Mouse (Mus musculus) forebrain, embryonic 14.5 days (tissue): Measurements from ENCODE around the gene Sap25. TPM values are rescaled to one million over a fixed set of nuclear protein-coding genes. Genes with fewer than 3 reads are reported as not detected.

ENCODE experiments used
- ATAC-seq: fragments of 200-750 bp; cut with Nextera tagmentation; 2 replicates; pipeline ENCODE4 v1.8.0; 2017; ENCODE audit warnings: mild to moderate bottlenecking, moderate library complexity
- DNase-seq: peaks from one replicate; pipeline ENCODE4 v3.0.0-alpha.2; 2015; ENCODE audit warnings: low spot score
- H3K27ac ChIP-seq: fragments of 300-500 bp; sonication (generic); 2 replicates; pipeline ENCODE4 v1.5.1; 2014; ENCODE audit warnings: low read depth, mild to moderate bottlenecking, control low read depth, low read length, moderate library complexity
- H3K27me3 ChIP-seq: fragments of 300-500 bp; sonication (generic); replicated peaks from 2 replicates; pipeline ENCODE4 v1.6.1; 2014; ENCODE audit warnings: low read length, control low read depth, mixed read lengths; ENCODE audit not compliant: control insufficient read depth, insufficient read depth
- H3K36me3 ChIP-seq: fragments of 300-500 bp; sonication (generic); 2 replicates; pipeline ENCODE4 v1.6.1; 2014; ENCODE audit warnings: low read length, control low read depth; ENCODE audit not compliant: control insufficient read depth, insufficient read depth
- H3K4me1 ChIP-seq: fragments of 300-500 bp; sonication (generic); 2 replicates; pipeline ENCODE4 v1.6.1; 2014; ENCODE audit warnings: antibody characterized with exemption, low read length, control low read depth; ENCODE audit not compliant: control insufficient read depth, insufficient read depth
- H3K4me2 ChIP-seq: fragments of 300-500 bp; sonication (generic); 2 replicates; pipeline ENCODE4 v1.6.1; 2014; ENCODE audit warnings: mild to moderate bottlenecking, control low read depth, low read length
- H3K4me3 ChIP-seq: fragments of 300-500 bp; sonication (generic); 2 replicates; pipeline ENCODE4 v1.5.1; 2014; ENCODE audit warnings: low read depth, low read length, control low read depth
- H3K9ac ChIP-seq: fragments of 300-500 bp; sonication (generic); 2 replicates; pipeline ENCODE4 v1.6.1; 2014; ENCODE audit warnings: mild to moderate bottlenecking, low read length, control low read depth, moderate library complexity
- H3K9me3 ChIP-seq: fragments of 300-500 bp; sonication (generic); replicated peaks from 2 replicates; pipeline ENCODE4 v1.6.1; 2016; ENCODE audit warnings: low read length, control low read depth, mixed read lengths; ENCODE audit not compliant: control insufficient read depth
- whole genome bisulfite sequencing: fragments of 180-500 bp; shearing (Covaris S2); extraction: QIAGEN DNeasy Blood & Tissue Kit; methylation state at CpG from one replicate; pipeline ENCODE4 v1.1.7; 2014; 5-methylcytosine and 5-hydroxymethylcytosine counted together
- polyA plus RNA-seq: library from polyadenylated mRNA; unstranded; fragments of >200 nt; fragmentation: Nextera tagmentation; extraction: Ambion mirVana; gene quantifications from 2 replicates; pipeline ENCODE4 v1.2.1, GENCODE M21; 2014

Sap25 gene
- 1.5 and 4.6 TPM in 2 replicates for polyA plus RNA-seq

- Histone ChIP-seq H3K9ac (no peak within 1 kb of the TSS), H3K36me3 (peaks cover 64% of the 10 kb centered on the region), H3K4me2 (no peak within 1 kb of the TSS), H3K4me1 (no peaks in the 10 kb centered on the region), H3K9me3 (no peaks in the 10 kb centered on the region), H3K27me3 (peaks cover 23% of the 10 kb centered on the region), H3K4me3 (no peak within 1 kb of the TSS), H3K27ac (no peak within 1 kb of the TSS)
- DNase-seq (no peak), ATAC-seq (no peak)
- WGBS = 89% methylated on average over 19 of the region's 19 CpGs
These were observed at the start of gene Sap25 for GRCm38 (mm10) chr5:137641054-137641453. Sap25 (plus strand) TSS chr5:137641334.

GRCm38 (mm10) chr5:137595921-137596320 lies 45.2 kb upstream of the Sap25 start:
- H3K9me3 ChIP-seq = no peaks in the 10 kb centered on the region
- H3K4me2 ChIP-seq = no peak overlapping the region
- H3K4me3 ChIP-seq = no peak overlapping the region
- WGBS = 75% methylated on average over 7 of the region's 7 CpGs
- H3K4me1 ChIP-seq = peaks cover 13% of the 10 kb centered on the region
- H3K9ac ChIP-seq = no peak overlapping the region
- no peaks in the 10 kb centered on the region for H3K36me3 ChIP-seq
- no peak overlapping the region for H3K27ac ChIP-seq
- DNase-seq = no peak
- no peak for ATAC-seq
- H3K27me3 ChIP-seq = no peaks in the 10 kb centered on the region

- DNase-seq (no peak), ATAC-seq (no peak)
- no peak overlapping the region for H3K4me3 ChIP-seq
- no peak overlapping the region for H3K27ac ChIP-seq
- H3K27me3 ChIP-seq = no peaks in the 10 kb centered on the region
- peak overlapping the region; percentile 21; the same call in 1 of the 2 replicates for H3K4me2 ChIP-seq
- H3K9ac ChIP-seq = no peak overlapping the region
- WGBS = 38% methylated on average over 22 of the region's 30 CpGs
- H3K36me3 ChIP-seq = no peaks in the 10 kb centered on the region
- H3K4me1 ChIP-seq = peaks cover 13% of the 10 kb centered on the region
- no peaks in the 10 kb centered on the region for H3K9me3 ChIP-seq
These were observed 44.4 kb upstream of the Sap25 start for GRCm38 (mm10) chr5:137596601-137597261.

- no peak overlapping the region for H3K9ac ChIP-seq
- H3K4me3 ChIP-seq = no peak overlapping the region
- no peaks in the 10 kb centered on the region for H3K27me3 ChIP-seq
- H3K4me2 ChIP-seq = no peak overlapping the region
- ATAC-seq (no peak), DNase-seq (no peak)
- WGBS = 96% methylated on average over 6 of the region's 6 CpGs
- H3K4me1 ChIP-seq = peaks cover 17% of the 10 kb centered on the region
- no peak overlapping the region for H3K27ac ChIP-seq
- no peaks in the 10 kb centered on the region for H3K9me3 ChIP-seq
- H3K36me3 ChIP-seq = no peaks in the 10 kb centered on the region
These were observed 43.5 kb upstream of the Sap25 start for GRCm38 (mm10) chr5:137597625-137598024.

GRCm38 (mm10) chr5:137598100-137598826 lies 42.9 kb upstream of the Sap25 start:
- WGBS = 86% methylated on average over 2 of the region's 2 CpGs
- ATAC-seq (no peak), DNase-seq (no peak)
- Histone ChIP-seq H3K36me3 (no peaks in the 10 kb centered on the region), H3K4me2 (no peak overlapping the region), H3K9me3 (no peaks in the 10 kb centered on the region), H3K27me3 (no peaks in the 10 kb centered on the region), H3K9ac (no peak overlapping the region), H3K4me3 (no peak overlapping the region), H3K27ac (no peak overlapping the region), H3K4me1 (peaks cover 18% of the 10 kb centered on the region)

GRCm38 (mm10) chr5:137599600-137599999 lies 41.5 kb upstream of the Sap25 start:
- H3K4me1 ChIP-seq = peaks cover 18% of the 10 kb centered on the region
- H3K27me3 ChIP-seq = no peaks in the 10 kb centered on the region
- no peaks in the 10 kb centered on the region for H3K9me3 ChIP-seq
- H3K27ac ChIP-seq = no peak overlapping the region
- H3K36me3 ChIP-seq = no peaks in the 10 kb centered on the region
- WGBS = 68% methylated on average over 9 of the region's 9 CpGs
- peak overlapping the region; percentile 86 for H3K9ac ChIP-seq
- H3K4me2 ChIP-seq = peak overlapping the region; percentile 95
- H3K4me3 ChIP-seq = peak overlapping the region; percentile 74
- ATAC-seq (no peak), DNase-seq (no peak)

GRCm38 (mm10) chr5:137600281-137600618 lies 40.9 kb upstream of the Sap25 start:
- Histone ChIP-seq H3K4me2 (peak overlapping the region; percentile 95), H3K36me3 (no peaks in the 10 kb centered on the region), H3K27me3 (no peaks in the 10 kb centered on the region), H3K9ac (peak overlapping the region; percentile 86), H3K4me1 (peaks cover 18% of the 10 kb centered on the region), H3K9me3 (no peaks in the 10 kb centered on the region), H3K27ac (peak overlapping the region; percentile 78; the same call in 1 of the 2 replicates), H3K4me3 (peak overlapping the region; percentile 74)
- 4% methylated on average over 19 of the region's 19 CpGs for WGBS
- ATAC-seq (no peak; the same call in 1 of the 2 replicates), DNase-seq (no peak)

GRCm38 (mm10) chr5:137600619-137601364 lies 40.3 kb upstream of the Sap25 start, which contains the start of gene Mospd3:
Mospd3 (minus strand) TSS chr5:137601058.
- Histone ChIP-seq H3K4me3 (peak within 1 kb of the TSS; percentile 74), H3K27ac (peak within 1 kb of the TSS; percentile 78), H3K36me3 (no peaks in the 10 kb centered on the region), H3K4me1 (peaks cover 18% of the 10 kb centered on the region), H3K27me3 (no peaks in the 10 kb centered on the region), H3K9ac (peak within 1 kb of the TSS; percentile 86), H3K4me2 (peak within 1 kb of the TSS; percentile 95), H3K9me3 (no peaks in the 10 kb centered on the region)
- DNase-seq (peak; percentile 99), ATAC-seq (peak; percentile 97)
- under 1% methylated on average over 41 of the region's 41 CpGs for WGBS
